Mouse (Mus musculus) 3134 (cell line): ENCODE measurements around the gene Mtmr2.

Experiments
- DNase-seq: peaks from one replicate; pipeline ENCODE4 v3.0.0-alpha.2; 2011; ENCODE audit warnings: low spot score; ENCODE audit not compliant: insufficient read length; ENCODE audit errors: extremely low read depth

The Mtmr2 gene

DNA sequence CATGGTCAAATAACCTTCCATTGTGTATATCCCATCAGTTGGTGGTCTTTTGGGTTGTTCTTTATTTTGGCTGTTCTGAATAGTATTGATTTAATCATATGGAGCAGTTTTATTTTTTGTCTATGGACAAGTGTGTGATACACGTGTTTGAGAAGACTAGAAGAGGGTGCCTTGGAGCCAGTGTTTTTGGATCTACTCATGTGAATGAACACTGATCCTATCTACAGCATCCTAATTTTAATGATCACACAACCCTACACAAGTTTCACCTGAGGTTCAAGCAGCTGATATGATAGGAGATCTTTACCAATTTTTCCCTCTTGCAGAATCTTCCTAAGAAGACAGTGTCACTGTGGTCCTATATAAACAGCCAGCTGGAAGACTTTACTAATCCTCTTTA is 56.3 kb downstream of the Mtmr2 start:
- DNase-seq = no peak

DNA sequence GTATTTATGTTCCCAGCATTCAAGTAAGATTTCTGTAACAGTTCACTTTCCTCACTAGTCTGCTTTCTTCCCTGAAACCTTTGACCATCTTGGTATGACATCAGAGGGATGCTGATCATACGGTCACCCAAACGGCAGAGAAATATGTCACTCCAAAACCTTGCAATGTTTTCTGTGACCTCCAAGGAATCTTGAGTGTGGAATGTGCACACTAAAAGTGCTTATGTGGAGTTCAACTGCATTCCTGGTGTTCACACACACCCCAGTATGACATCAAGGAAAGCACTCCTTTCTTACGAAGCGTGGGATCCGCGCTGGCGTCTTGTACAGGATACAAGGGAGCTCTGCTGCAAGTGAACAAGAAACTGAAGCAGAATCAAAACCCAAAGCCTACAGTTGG is 58.6 kb downstream of the Mtmr2 start:
- no peak for DNase-seq

DNA sequence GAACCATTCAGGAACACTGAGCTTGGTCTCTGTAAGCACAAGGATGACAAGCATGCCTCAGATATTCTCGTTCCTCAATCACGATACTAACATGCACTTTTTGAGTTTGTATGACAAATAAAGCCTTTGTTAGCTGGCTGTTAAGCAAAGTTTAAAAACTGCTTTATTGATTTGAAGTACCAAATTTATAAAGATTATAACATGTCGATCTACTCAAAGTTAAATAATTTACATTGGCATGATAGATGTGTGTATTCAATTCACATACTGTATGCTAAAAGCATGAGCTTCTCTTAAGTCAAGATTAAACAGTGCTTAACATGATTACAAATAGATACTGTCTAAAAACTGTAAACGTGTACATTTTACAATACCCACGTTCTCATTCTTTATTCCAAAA is 59.4 kb downstream of the Mtmr2 start:
- no peak for DNase-seq

DNA sequence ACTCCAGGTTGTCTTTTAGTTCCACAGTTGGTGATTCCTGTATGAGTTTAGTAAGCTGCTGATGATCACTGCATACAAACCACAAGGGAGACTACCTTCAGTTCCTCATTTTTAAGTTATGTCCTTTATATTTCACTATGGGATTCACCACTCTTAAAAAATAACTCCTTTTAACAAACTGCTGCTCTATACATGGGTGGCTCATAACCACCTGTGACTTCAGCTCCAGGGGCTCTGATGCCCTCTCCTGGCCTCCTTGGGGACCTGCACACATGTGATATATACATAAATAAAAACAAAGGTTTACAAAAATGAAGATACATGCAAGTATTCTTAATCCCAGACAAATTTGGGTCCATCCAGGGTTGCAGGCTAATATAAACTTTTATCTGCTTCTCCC is 61.7 kb downstream of the Mtmr2 start:
- no peak for DNase-seq

DNA sequence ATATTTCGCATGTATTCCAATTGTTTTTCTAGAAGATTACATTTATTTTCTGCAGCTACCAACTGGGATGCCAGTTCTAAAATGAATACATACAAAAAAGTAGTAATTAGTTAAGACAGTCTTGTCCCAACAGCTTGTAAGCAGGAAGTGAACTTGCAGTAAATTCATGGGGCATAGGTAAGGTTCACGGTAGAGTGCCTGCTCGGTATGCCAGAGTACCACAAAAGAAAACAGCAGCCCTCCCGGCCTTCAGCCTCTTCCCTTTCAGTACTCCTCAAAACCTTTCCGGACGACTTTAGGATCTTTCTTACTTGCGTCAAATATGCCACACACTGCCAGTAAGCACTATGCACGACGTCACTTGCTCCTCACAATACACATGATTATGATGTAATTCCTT is 70.2 kb downstream of the Mtmr2 start:
- no peak for DNase-seq

DNA sequence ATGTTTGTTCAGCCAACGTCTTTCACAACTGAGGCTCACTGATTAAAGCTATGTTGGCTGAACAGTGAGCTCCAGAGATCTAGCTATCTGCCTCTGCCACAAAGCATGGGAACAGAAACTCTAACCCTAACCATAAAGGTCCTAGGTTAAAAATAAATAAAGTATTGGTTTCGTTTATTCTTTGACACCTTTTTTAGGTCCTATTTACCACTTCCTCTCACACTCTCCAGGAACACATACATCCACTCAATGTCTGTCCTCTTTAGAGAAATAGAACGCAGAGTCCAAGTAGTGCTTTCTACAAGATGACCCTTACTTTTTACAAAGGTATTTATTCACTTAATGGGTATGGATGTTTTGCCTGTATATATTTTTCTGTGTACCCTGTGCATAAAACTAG is 72.6 kb downstream of the Mtmr2 start:
- no peak for DNase-seq

DNA sequence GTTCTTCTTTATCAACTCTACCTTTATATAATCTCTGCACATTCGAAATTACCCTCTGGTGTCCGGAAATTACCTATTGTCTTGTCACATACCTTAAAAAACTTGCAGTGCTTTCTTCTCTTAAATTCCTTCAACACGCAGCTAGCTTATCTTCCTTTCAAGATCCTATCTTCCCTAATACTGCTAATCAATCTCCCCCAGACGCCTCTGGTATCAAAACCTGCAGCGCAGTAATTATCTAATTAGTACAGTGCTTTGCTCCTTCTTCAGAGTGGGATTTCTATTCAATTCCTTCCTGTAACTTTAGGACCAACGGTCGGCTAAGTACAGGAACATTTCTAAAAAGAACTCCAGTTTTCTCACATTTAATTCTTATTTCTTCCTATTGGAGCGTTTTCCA is 77.7 kb downstream of the Mtmr2 start:
- no peak for DNase-seq

DNA sequence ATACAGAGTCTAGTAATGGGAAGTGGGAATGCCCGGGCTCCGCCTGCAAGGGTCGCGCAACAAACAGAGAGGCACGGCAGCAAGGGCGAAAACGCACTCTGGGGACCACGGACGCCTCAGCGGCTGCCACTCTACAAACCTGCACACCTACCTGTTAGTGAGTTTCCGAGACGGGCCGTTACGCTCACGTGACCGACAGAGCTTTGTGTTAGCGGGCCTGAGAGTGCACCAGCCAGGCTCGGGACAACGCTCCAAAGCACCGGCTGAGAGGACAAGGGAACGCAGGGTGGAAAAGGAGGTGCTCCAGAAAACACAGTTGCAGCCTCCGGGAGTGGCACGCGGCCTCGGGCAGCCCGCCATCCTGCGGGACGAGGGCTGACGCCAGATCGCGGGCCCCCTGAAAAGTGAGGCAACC is 78.2 kb downstream of the Mtmr2 start:
- no peak for DNase-seq

DNA sequence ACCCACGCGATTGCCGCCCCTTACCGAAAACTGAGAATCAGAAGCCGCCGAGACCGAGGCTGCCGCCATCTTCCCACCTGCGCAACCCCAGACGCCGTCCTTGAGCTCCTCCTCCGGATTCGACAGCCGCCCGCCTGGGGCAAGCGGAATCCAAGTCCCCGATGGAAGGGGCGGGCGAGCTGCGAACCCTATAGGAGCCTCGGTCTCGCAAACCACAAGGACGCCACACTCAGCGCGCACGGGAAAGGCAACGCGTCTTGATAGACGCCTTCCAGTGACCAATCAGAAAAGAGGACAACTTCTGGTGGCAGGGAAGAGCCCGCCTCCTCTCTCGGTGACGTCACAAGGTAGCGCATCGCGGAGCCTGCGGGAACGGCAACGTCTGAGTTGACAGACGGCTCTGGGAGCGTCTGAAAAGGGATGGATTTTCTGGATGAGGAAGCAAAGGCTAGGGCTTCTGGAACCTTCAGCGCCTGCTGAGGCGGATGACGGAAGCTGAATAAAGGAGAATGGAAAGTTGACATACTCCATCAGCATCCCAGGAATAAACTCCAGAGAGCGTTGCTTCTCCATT is 78.7 kb downstream of the Mtmr2 start, which contains the start of gene Cep57:
Cep57 (minus strand) TSS at position 276 of the 574 bp plus-strand sequence.
- peak; percentile 93 for DNase-seq

DNA sequence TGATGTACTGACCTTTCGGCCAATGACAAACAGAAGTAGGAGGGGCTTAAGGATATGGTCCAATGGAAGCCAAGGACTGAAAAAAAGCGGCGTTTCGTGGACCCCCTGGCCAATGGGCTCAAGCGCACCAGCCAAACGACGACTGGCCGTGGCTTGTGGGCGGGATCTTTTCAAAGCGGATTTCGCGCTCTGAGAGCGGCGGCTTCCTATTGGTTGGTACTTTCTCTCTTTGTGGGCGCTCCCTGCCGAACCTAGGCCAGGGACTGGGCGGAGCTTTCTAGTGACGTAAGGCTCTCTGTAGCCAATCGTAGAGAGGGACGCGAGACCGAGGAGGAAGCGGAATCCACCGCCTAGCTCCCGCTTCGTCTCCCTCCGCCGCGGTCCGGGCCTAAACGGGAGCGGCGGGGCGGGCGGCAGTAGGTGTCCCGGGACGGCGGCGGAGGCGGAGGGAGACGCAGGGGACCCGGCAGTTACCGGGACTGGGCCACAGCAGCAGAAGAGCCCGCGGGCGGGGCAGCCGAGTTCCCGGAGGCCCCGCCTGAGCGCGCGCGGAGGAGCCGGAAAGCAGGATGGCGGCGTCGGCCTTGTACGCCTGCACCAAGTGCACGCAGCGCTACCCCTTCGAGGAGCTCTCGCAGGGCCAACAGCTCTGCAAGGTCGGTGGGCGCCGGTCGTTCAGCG is 79.3 kb downstream of the Mtmr2 start, which contains the start of gene Fam76b:
Fam76b (plus strand) TSS at position 311 of the 681 bp plus-strand sequence.
- DNase-seq = peak; percentile 97

DNA sequence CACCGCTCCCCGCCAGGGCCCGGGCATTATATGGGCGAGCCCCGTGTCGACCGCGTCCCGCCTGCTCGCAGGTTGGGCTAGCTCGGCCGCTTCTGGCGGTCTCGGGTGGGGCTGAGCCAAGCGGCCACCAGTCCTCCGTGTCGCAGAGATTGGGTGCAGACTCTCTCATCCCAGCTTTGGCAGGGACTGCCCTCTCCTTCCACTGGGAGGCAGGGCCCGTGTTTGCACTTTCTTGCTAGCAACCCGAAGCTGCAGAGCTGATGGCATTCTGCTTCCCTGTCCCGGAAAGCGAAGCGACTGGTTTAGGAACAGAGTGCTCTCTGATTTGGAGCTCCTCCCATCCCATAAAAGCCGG is 79.9 kb downstream of the Mtmr2 start:
- no peak for DNase-seq

DNA sequence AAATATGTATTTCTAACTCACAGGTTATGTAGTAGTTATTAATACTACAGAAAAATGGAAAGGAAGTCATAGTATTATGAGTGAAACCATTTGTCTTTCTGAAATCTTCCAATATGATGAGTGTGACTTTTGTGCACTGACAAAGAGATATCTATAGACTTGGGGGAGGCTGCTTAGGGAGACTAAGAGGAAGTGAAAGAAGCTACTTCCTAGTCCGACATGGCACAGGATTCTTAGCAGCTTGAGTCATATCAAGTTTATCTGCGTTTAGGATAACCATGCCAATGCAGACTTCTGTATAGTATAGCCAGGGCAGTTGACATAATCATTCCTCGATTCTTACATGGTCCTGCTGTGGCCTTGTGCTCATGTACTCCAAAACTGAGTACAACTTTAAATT is 87.0 kb downstream of the Mtmr2 start:
- DNase-seq = no peak

DNA sequence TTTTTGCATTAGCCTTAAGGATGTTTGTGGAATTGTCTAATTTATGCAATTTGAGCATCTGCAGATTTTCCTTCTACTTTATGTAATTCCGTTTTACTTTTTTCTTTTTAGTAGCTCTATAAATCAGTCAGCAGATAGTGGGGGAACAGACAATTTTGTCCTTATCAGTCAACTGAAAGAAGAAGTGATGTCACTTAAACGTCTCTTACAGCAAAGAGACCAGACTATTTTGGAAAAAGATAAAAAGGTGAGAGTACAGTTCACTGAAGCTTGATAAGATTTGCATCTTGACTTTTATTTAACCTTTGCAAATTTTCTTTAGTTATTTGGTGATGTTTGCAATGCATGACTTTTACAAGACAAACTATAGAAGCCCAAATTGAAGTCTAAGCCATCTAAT is 88.5 kb downstream of the Mtmr2 start:
- no peak for DNase-seq

DNA sequence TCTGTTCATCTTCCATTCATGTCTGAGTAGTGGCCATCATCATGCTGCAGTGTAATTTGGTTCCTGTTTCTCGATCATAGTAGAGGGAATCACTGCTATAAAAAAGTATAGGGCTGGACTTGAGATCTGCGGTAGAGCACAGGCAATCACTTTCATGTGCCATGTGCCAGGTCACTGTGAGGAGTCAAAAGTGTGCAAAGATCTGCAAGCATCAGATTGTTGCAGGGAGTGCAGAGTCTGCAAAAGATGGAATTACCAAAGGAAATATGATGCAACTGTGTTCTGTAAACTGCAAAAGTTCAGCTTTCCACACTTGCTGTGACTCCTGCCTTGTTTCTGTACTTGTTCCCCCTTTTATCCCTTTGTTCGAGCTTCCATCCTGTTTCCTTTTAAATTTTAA is 99.4 kb downstream of the Mtmr2 start:
- no peak for DNase-seq

DNA sequence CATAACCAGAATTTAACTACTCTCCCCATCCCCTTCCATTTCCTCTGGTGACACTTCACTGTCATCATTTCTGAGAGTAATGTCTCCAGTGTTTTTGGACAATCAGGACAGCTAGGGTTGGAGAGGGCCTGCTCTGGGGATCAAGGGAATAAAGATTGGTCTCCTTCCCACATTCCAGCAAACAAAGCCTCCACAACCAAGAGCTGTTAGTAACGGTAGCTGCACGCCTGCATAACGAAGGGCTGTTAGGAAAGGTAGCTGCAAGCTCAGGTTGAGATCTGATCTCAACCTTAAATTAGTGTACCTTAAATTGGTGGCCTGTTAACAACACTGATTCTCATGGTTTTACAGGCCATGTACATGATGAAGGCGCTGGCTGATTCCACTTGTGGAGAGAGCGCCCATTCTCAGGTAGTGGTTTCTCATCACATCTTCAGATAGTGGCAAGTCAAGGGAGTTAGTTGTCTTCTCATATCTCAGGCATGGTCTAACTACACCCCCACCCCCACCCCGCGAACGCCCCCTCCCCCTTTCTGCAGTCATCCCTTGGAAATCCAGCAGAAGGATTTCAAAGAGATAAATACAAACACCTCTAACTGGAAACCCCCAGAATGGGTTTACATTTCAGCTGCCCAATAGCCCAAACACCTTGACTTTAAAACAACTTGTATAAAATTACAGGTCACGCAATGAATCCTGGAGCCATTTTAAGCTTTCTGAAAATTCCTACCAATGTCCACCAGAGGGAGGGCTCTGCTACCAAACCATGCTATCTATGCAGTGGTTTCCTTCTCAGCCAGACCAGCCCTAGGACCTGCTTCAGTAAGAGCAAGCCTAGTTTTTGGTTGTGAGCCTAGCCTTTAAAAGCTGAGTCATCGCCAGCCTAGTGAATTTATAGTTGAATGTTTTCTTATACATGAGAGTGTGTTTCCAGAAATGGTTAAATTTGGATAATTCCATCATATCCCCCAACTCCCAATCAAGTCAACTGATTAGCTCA is 100.6 kb downstream of the Mtmr2 start:
- peak; percentile 11 for DNase-seq

DNA sequence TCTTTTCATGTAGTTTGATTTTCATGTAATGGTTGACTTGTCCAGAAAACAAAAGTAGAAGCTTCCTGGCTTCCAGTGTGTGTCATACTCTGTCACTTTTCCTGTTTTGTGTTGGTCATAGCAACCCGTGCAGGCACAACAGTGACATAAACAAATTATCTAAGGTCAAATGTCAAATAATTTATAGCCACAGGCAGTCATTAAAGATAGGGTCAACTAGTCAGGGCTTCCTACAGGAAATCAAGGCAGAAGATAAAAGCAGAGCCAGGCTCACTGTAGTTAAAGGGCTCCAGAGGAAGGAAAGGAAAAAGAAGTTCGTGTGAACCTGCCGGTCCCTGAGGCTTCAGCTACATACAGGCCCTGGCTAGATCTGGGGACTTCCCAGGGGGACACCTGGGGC is 105.7 kb downstream of the Mtmr2 start:
- DNase-seq = no peak
